Mouse (Mus musculus): ENCODE results near the gene Tnfaip3. TPM values are rescaled to one million over a fixed set of nuclear protein-coding genes. Genes with fewer than 3 reads are reported as not detected.

Tnfaip3 gene
- polyA plus RNA-seq (2015; fragmentation: Nextera tagmentation; extraction: Ambion mirVana): 1.1 and 1.5 TPM in 2 replicates

DNA sequence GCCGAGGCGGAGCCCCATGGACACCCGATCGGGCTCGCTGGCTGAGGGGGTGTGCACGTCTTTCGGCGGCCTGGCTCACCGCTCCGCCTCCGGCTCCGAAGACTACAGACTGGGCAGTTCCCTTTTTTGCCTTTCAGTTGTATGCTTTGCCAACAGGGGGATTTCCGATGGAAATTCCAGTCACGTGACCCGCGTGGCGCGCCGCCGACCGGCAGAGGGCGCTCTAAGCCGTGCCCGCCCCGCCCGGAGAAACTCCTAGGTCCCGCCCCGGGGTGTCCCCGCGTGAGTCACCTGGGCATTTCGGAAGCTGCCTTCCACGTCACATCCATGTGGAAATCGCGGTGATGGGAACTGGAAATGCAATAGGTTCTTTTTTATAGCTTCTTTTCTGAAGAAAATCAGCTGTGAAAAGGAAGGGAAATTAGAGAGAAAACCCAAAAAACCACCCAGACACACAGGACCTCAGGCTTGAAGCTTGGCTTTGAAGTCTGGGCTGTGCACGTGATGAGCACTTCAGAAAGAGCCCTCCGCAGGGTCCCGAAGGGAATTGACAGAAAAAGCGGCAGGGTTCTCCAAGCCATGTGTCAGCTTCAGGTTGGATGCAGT is at the start of gene Tnfaip3:
TSS of gene Tnfaip3 (minus strand) at position 401 of the 606 bp plus-strand sequence.

Other genes starting within 250 kb of the Tnfaip3 start
- gene Gm4922, start 228.9 kb downstream of the Tnfaip3 start, polyA plus RNA-seq (2015; fragmentation: Nextera tagmentation; extraction: Ambion mirVana): not detected in 2 replicates
- 325 and 367 TPM in 2 replicates for gene Perp, start 170.6 kb downstream of the Tnfaip3 start, polyA plus RNA-seq (2015; fragmentation: Nextera tagmentation; extraction: Ambion mirVana)

Measured in urinary bladder, postnatal 0 days (tissue).